Mouse (Mus musculus) urinary bladder, adult 2 months (tissue): ENCODE measurements around the gene Agk. TPM values are rescaled to one million over a fixed set of nuclear protein-coding genes. Genes with fewer than 3 reads are reported as not detected.

Source experiments
- DNase-seq: peaks from one replicate; pipeline ENCODE4 v3.0.0; 2022; ENCODE audit warnings: low spot score
- polyA plus RNA-seq: library from polyadenylated mRNA; depleted of rRNA; stranded (reverse); fragments of >200 nt; gene quantifications from 2 replicates; pipeline ENCODE4 v1.2.3, GENCODE M21; 2012; rRNA removed

Agk gene
- polyA plus RNA-seq, 1 experiment: 23.0 TPM

GRCm38 (mm10) chr6:40441755-40442154 lies 116.8 kb downstream of the Agk start:
- DNase-seq: no peak

- DNase-seq: no peak
These were observed 118.4 kb downstream of the Agk start for GRCm38 (mm10) chr6:40443281-40443928.

Other genes starting within 250 kb of the Agk start
- 6.3 and 6.4 TPM in 2 replicates for gene E330009J07Rik, start 111.0 kb downstream of the Agk start, polyA plus RNA-seq
- gene Wee2, start 113.9 kb downstream of the Agk start, polyA plus RNA-seq: not detected in 2 replicates
- 59.9 and 69.5 TPM in 2 replicates for gene Ssbp1, start 146.2 kb downstream of the Agk start, polyA plus RNA-seq
- not detected in 2 replicates for gene Tas2r137, start 166.1 kb downstream of the Agk start, polyA plus RNA-seq
- gene Tas2r108, start 168.4 kb downstream of the Agk start, polyA plus RNA-seq: 0.07 TPM in 1 of 2 replicates, not detected in the other
- gene Prss37, start 194.3 kb downstream of the Agk start, polyA plus RNA-seq: not detected in 2 replicates
- gene Olfr461, start 229.9 kb downstream of the Agk start, polyA plus RNA-seq: not detected in 2 replicates
- gene Olfr460, start 244.3 kb downstream of the Agk start, polyA plus RNA-seq: 0.01 TPM in 1 of 2 replicates, not detected in the other